Mouse (Mus musculus): ENCODE data around the gene H2-DMa.
"Not testable (repeated sequence)": the region's sequence is repeated elsewhere in the genome, so short reads cannot be mapped to it uniquely, and the experiment has no call there.

H2-DMa gene

GRCm38 (mm10) chr17:34124649-34125048 is 5.3 kb downstream of the H2-DMa start:
- in situ Hi-C loops (cut with MboI, MseI), result no loop called here

- in situ Hi-C loops (cut with MboI, MseI), result no loop called here
Measured at GRCm38 (mm10) chr17:34126826-34127420, 7.6 kb downstream of the H2-DMa start.

GRCm38 (mm10) chr17:34127475-34127874 is 8.1 kb downstream of the H2-DMa start:
- in situ Hi-C loops (cut with MboI, MseI), result no loop called here

- in situ Hi-C loops (cut with MboI, MseI), result no loop called here
Measured at GRCm38 (mm10) chr17:34128264-34128937, 9.1 kb downstream of the H2-DMa start.

- in situ Hi-C loops (cut with MboI, MseI), result no loop called here
Measured at GRCm38 (mm10) chr17:34128944-34129791, 9.8 kb downstream of the H2-DMa start.

GRCm38 (mm10) chr17:34130073-34130947 is 11.0 kb downstream of the H2-DMa start:
- in situ Hi-C loops (cut with MboI, MseI), result loop anchor here (5.0 kb wide), 1 partner anchor 37 kb away; no protein-coding TSS in a partner anchor

GRCm38 (mm10) chr17:34131911-34132310 is 12.6 kb downstream of the H2-DMa start:
- in situ Hi-C loops (cut with MboI, MseI), result loop anchor here (5.0 kb wide), 1 partner anchor 35 kb away; no protein-coding TSS in a partner anchor

GRCm38 (mm10) chr17:34133289-34133688 is 13.9 kb downstream of the H2-DMa start:
- in situ Hi-C loops (cut with MboI, MseI), result loop anchor here (5.0 kb wide), 1 partner anchor 34 kb away; no protein-coding TSS in a partner anchor

- in situ Hi-C loops (cut with MboI, MseI), result loop anchor here (5.0 kb wide), 1 partner anchor 33 kb away; no protein-coding TSS in a partner anchor
Measured at GRCm38 (mm10) chr17:34134451-34134850, 15.1 kb downstream of the H2-DMa start.

- in situ Hi-C loops (cut with MboI, MseI), result no loop called here
Measured at GRCm38 (mm10) chr17:34135297-34136224, 16.2 kb downstream of the H2-DMa start.

GRCm38 (mm10) chr17:34137601-34138000 is 18.3 kb downstream of the H2-DMa start:
- in situ Hi-C loops (cut with MboI, MseI), result no loop called here

GRCm38 (mm10) chr17:34138655-34139054 is 19.3 kb downstream of the H2-DMa start:
- in situ Hi-C loops (cut with MboI, MseI), result no loop called here

- in situ Hi-C loops (cut with MboI, MseI), result no loop called here
Measured at GRCm38 (mm10) chr17:34139416-34139815, 20.1 kb downstream of the H2-DMa start.

GRCm38 (mm10) chr17:34140240-34140639 is 20.9 kb downstream of the H2-DMa start:
- in situ Hi-C loops (cut with MboI, MseI), result no loop called here

GRCm38 (mm10) chr17:34141448-34141847 is 22.1 kb downstream of the H2-DMa start:
- in situ Hi-C loops (cut with MboI, MseI), result no loop called here

- in situ Hi-C loops (cut with MboI, MseI), result no loop called here
Measured at GRCm38 (mm10) chr17:34142456-34143010, 23.2 kb downstream of the H2-DMa start.

- in situ Hi-C loops (cut with MboI, MseI), result no loop called here
Measured at GRCm38 (mm10) chr17:34143033-34143432, 23.7 kb downstream of the H2-DMa start, which contains the start of gene H2-DMb2. H2-DMb2 (plus strand) TSS chr17:34143307.

- in situ Hi-C loops (cut with MboI, MseI), result no loop called here
Measured at GRCm38 (mm10) chr17:34143461-34143860, 24.1 kb downstream of the H2-DMa start.

- in situ Hi-C loops (cut with MboI, MseI), result not testable (repeated sequence)
Measured at GRCm38 (mm10) chr17:34144221-34144620, 24.9 kb downstream of the H2-DMa start.

GRCm38 (mm10) chr17:34144960-34145371 is 25.6 kb downstream of the H2-DMa start:
- in situ Hi-C loops (cut with MboI, MseI), result no loop called here

Measured in T-helper 2 cell (primary cell).